Mouse (Mus musculus) limb, embryonic 13.5 days (tissue): ENCODE measurements around the gene Thada. TPM values are rescaled to one million over a fixed set of nuclear protein-coding genes. Genes with fewer than 3 reads are reported as not detected.
A peak's percentile ranks its signal among the peaks of the same experiment; 100 is the strongest.

Experiments used
- ATAC-seq: fragments of 200-750 bp; cut with Nextera tagmentation; 2 replicates; pipeline ENCODE4 v1.8.0; 2017; ENCODE audit warnings: low read depth, moderate number of reproducible peaks, moderate TSS enrichment; ENCODE audit not compliant: low FRiP score
- H3K27ac ChIP-seq: fragments of 300-500 bp; sonication (generic); 2 replicates; pipeline ENCODE4 v1.5.1; 2015; ENCODE audit warnings: inconsistent platforms, mild to moderate bottlenecking, moderate library complexity
- H3K27me3 ChIP-seq: fragments of 300-500 bp; sonication (generic); 2 replicates; pipeline ENCODE4 v1.6.1; 2015; ENCODE audit warnings: mild to moderate bottlenecking, inconsistent platforms
- H3K36me3 ChIP-seq: fragments of 300-500 bp; sonication (generic); 2 replicates; pipeline ENCODE4 v1.6.1; 2015; ENCODE audit warnings: inconsistent platforms, mild to moderate bottlenecking, moderate library complexity
- H3K4me1 ChIP-seq: fragments of 300-500 bp; sonication (generic); 2 replicates; pipeline ENCODE4 v1.6.1; 2015; ENCODE audit warnings: inconsistent platforms
- H3K4me2 ChIP-seq: fragments of 300-500 bp; sonication (generic); replicated peaks from 2 replicates; pipeline ENCODE4 v1.6.1; 2015; ENCODE audit warnings: inconsistent platforms, mild to moderate bottlenecking, moderate library complexity
- H3K4me3 ChIP-seq: fragments of 300-500 bp; sonication (generic); 2 replicates; pipeline ENCODE4 v1.5.1; 2015; ENCODE audit warnings: moderate library complexity, mild to moderate bottlenecking, inconsistent platforms
- H3K9ac ChIP-seq: fragments of 300-500 bp; sonication (generic); 2 replicates; pipeline ENCODE4 v1.6.1; 2015; ENCODE audit warnings: mild to moderate bottlenecking, inconsistent platforms
- H3K9me3 ChIP-seq: fragments of 300-500 bp; sonication (generic); 2 replicates; pipeline ENCODE4 v1.6.1; 2016; ENCODE audit warnings: inconsistent platforms
- WGBS: fragments of 180-500 bp; shearing (Covaris S2); methylation state at CpG from one replicate; pipeline ENCODE4 v1.1.7; 2015; 5-methylcytosine and 5-hydroxymethylcytosine counted together
- polyA plus RNA-seq: library from polyadenylated mRNA; unstranded; fragments of >200 nt; fragmentation: Nextera tagmentation; extraction: Ambion mirVana; gene quantifications from 2 replicates; pipeline ENCODE4 v1.2.1, GENCODE M21; 2015

The Thada gene
- polyA plus RNA-seq, 1 experiment from 2014 or later, result 9.1 TPM

DNA sequence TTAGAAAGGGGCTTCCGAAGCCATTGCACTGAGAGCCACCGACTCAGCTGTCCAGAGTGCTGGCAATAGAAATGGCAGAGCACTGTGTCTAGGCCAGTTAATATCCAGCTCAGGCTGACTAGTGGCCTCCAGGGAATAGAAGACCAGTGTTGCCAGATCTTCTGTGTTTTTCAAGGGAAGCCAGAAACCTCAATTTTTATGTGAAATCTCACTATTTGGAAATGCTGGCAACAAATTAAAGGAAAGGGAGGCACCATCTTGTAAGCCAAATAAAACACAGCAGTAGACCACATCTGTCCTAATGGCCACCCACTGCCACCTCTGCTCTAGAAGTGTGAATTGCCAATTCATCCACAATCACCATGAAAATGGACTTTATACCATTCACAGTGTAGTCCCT, 76.0 kb downstream of the Thada start:
- H3K4me3 ChIP-seq, result no peak overlapping the region
- 64% methylated on average over 2 of the region's 2 CpGs for WGBS
- no peaks in the 10 kb centered on the region for H3K27me3 ChIP-seq
- peaks cover 24% of the 10 kb centered on the region for H3K36me3 ChIP-seq
- peaks cover 7% of the 10 kb centered on the region; the same call in 1 of the 2 replicates for H3K4me1 ChIP-seq
- H3K9ac ChIP-seq, result no peak overlapping the region
- H3K9me3 ChIP-seq, result no peaks in the 10 kb centered on the region
- ATAC-seq, result no peak
- H3K27ac ChIP-seq, result no peak overlapping the region
- no peak overlapping the region for H3K4me2 ChIP-seq

DNA sequence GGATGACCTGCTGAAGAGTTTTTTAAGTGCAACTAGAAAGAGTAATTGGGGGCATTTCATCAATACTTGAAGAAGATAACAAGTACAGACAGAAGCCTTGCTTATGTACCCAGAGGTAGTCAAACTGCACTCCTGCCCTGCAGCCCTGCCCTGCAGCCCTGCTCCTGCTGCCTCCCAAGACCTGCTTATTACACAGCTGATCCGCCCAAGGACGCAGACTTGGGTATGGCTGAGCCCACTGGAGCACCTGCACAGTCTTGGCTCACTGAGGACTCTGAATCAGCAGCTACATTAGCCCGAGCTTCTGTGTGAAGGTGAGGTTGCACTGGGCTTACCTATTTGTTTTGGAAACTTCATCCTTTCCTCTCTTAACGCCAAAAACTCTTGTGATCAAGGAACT, 79.8 kb downstream of the Thada start:
- no peaks in the 10 kb centered on the region for H3K27me3 ChIP-seq
- no peak overlapping the region for H3K27ac ChIP-seq
- WGBS, result 84% methylated on average over 4 of the region's 4 CpGs
- no peak overlapping the region for H3K4me2 ChIP-seq
- no peak for ATAC-seq
- no peak overlapping the region for H3K4me3 ChIP-seq
- H3K9me3 ChIP-seq, result no peaks in the 10 kb centered on the region
- H3K4me1 ChIP-seq, result peaks cover 12% of the 10 kb centered on the region; the same call in 1 of the 2 replicates
- peaks cover 38% of the 10 kb centered on the region for H3K36me3 ChIP-seq
- no peak overlapping the region for H3K9ac ChIP-seq

DNA sequence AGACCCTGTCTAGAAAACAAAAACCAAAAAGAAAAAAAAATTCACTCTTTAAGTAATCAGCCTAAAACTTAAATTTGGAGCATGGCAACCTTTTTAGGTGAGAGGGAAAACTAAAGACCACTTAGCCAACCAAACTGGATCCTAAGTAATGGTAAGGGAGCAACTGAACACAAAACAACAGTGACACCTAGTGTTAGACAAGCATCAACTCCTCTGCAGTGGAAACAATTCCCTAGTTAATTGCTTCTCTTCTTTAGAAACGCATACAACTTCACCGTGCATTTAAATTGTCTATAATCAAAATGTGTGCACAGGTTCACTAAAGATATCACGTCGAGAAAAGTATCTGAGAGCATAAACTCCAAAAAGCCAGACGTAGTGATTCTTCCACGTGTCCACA, 80.3 kb downstream of the Thada start:
- Histone ChIP-seq H3K9me3 (no peaks in the 10 kb centered on the region), H3K4me1 (peaks cover 12% of the 10 kb centered on the region; the same call in 1 of the 2 replicates), H3K4me2 (no peak overlapping the region), H3K36me3 (peaks cover 43% of the 10 kb centered on the region), H3K9ac (no peak overlapping the region), H3K27ac (no peak overlapping the region), H3K4me3 (no peak overlapping the region), H3K27me3 (no peaks in the 10 kb centered on the region)
- 82% methylated on average over 6 of the region's 6 CpGs for WGBS
- no peak for ATAC-seq

DNA sequence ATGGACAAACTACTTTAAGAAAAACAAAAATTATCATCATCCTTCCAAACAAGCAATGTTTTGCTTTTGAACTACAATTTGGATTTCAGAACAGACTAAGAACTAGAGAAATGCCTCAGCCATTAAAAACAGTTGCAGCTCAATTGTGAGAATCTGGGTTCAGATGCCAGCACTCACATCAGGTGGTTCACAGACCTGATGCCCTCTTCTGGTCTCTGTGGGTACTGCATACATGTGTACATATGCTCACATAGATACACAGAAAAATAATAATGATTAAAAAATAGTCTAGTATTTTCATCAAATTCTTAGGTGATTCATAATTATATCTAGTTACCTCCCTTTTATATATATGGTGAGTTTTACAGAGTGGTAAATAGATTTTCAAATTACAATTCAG, 81.3 kb downstream of the Thada start:
- peaks cover 11% of the 10 kb centered on the region for H3K4me1 ChIP-seq
- H3K4me3 ChIP-seq, result no peak overlapping the region
- H3K36me3 ChIP-seq, result peaks cover 47% of the 10 kb centered on the region
- no peaks in the 10 kb centered on the region for H3K9me3 ChIP-seq
- no peak for ATAC-seq
- no peak overlapping the region for H3K4me2 ChIP-seq
- H3K27me3 ChIP-seq, result no peaks in the 10 kb centered on the region
- no peak overlapping the region for H3K27ac ChIP-seq
- H3K9ac ChIP-seq, result no peak overlapping the region

DNA sequence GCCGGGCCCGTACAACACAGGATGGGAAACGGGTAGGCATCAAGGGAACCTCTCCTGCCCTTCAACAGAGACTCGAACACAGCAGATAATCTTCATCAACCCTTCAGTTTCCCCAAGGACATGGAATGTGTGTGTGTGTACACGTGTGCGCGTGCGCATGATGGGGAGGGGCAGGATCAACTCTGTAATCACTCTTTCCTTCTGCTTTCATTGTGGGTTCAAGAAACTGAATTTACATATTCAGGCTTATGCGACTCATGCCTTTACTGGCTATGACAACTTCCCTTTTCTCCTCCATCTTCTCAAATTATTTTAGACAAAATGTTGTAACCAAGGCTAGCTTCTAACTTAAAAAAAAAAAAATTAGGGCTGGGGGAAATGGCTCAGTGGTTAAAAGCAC, 85.7 kb downstream of the Thada start:
- Histone ChIP-seq H3K9ac (no peak overlapping the region), H3K4me1 (peaks cover 15% of the 10 kb centered on the region), H3K4me3 (no peak overlapping the region), H3K27ac (peak overlapping the region; percentile 52; the same call in 1 of the 2 replicates), H3K4me2 (no peak overlapping the region), H3K9me3 (no peaks in the 10 kb centered on the region), H3K36me3 (peaks cover 43% of the 10 kb centered on the region), H3K27me3 (no peaks in the 10 kb centered on the region)
- no peak for ATAC-seq
- WGBS, result 89% methylated on average over 9 of the region's 9 CpGs

DNA sequence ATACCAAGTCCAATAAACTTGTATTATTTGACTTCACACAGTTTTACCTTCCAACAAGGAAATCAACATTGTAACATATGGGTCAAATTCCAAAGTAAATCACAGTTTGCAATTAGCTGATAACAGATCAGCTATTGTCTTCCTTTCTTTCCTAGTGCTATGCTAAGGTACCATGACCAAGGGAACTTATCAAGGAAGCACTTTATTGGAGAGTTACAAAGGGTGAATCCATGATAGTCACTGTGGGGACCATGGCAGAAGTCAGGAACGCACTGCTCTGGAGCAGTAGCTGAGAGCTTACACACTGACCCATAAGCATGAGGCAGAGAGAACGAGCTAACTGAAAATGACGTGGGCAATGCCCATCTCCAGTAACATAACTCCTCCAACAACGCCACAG, 89.1 kb downstream of the Thada start:
- WGBS, result 89% methylated on average over 4 of the region's 4 CpGs
- H3K4me2 ChIP-seq, result no peak overlapping the region
- H3K9ac ChIP-seq, result no peak overlapping the region
- H3K4me3 ChIP-seq, result no peak overlapping the region
- H3K4me1 ChIP-seq, result peaks cover 34% of the 10 kb centered on the region
- ATAC-seq, result no peak
- no peaks in the 10 kb centered on the region for H3K27me3 ChIP-seq
- H3K36me3 ChIP-seq, result peaks cover 16% of the 10 kb centered on the region
- H3K27ac ChIP-seq, result no peak overlapping the region
- no peaks in the 10 kb centered on the region for H3K9me3 ChIP-seq

DNA sequence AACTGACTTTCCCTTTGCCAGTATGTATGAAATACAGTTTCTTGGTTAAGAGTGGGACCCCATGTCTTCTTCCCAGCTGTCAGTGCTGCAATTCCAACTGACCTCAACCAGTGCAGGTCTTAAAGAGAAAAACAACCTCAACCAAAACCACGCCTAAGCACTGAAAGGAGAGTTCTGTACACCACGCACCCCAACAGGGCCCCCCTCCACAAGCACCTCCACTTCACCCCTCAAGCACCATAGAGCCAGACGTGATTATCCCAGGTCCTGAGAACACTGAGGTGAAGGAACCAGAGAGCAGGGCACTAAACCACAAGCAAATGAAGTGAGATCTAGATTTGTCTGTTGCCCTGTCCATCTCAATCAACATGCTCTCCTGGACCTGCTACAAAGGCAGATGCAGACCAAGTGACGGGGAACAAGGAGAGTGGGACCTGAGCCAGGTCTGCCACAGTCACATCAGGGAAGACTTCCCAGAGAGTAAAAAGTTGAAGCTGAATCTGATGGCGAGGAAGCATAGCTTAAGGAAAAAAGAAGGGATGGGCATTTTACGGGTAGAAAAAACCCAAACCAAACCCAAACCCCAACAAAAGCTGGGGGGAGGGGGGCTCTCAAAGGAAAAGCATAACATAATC, 93.5 kb downstream of the Thada start:
- H3K27me3 ChIP-seq, result no peaks in the 10 kb centered on the region
- H3K27ac ChIP-seq, result no peak overlapping the region; the same call in 1 of the 2 replicates
- H3K4me2 ChIP-seq, result no peak overlapping the region
- no peak overlapping the region for H3K4me3 ChIP-seq
- ATAC-seq, result no peak
- no peaks in the 10 kb centered on the region for H3K9me3 ChIP-seq
- no peak overlapping the region for H3K9ac ChIP-seq
- 47% methylated on average over 6 of the region's 6 CpGs for WGBS
- peaks cover 7% of the 10 kb centered on the region for H3K36me3 ChIP-seq
- peaks cover 60% of the 10 kb centered on the region for H3K4me1 ChIP-seq

DNA sequence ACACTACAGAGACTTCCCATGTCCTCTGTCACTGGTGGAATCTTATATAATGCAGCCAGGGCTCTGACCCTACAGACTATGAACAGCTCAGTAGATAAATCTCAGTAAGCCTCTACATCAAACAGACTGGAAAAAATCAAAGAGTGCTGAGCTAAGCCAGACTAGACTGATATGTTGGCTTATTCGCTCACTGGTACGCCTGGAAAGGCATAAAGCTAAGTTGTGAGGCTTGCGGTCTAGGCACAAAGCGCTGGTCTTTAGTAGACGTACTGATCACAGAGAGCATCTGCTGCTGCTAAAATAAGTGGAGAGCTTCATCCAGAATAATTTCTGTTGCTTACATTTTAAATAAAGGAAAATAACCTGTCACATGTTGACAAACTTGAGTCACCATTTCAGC, 95.6 kb downstream of the Thada start:
- H3K4me3 ChIP-seq, result no peak overlapping the region
- peaks cover 77% of the 10 kb centered on the region for H3K4me1 ChIP-seq
- no peaks in the 10 kb centered on the region for H3K27me3 ChIP-seq
- peak overlapping the region; percentile 72; the same call in 1 of the 2 replicates for H3K27ac ChIP-seq
- peaks cover 2% of the 10 kb centered on the region for H3K36me3 ChIP-seq
- H3K9me3 ChIP-seq, result no peaks in the 10 kb centered on the region
- H3K4me2 ChIP-seq, result no peak overlapping the region
- H3K9ac ChIP-seq, result no peak overlapping the region
- no peak for ATAC-seq
- WGBS, result 38% methylated on average over 5 of the region's 5 CpGs

DNA sequence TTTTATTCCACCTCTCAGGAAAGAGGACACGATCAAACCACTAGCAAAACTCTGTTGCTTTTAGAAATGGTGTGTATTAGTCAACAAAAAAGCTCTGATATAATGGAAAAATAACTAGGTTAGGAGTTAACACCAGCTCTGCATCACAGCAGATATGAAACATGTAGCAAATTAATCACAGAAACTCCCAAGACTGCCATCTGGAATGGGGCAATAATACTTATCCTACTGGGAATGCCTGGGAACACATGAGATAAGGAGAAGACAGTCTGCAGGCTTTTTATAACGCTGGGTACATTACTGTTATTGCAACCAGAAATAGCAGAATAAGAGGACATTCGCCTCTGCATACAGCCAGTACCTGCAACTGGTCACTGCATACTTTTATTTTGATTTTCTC, 96.2 kb downstream of the Thada start:
- H3K27ac ChIP-seq, result no peak overlapping the region
- no peak for ATAC-seq
- H3K36me3 ChIP-seq, result no peaks in the 10 kb centered on the region
- no peak overlapping the region for H3K9ac ChIP-seq
- 48% methylated on average over 3 of the region's 3 CpGs for WGBS
- H3K4me1 ChIP-seq, result peaks cover 83% of the 10 kb centered on the region
- H3K9me3 ChIP-seq, result no peaks in the 10 kb centered on the region
- no peak overlapping the region for H3K4me2 ChIP-seq
- no peaks in the 10 kb centered on the region for H3K27me3 ChIP-seq
- H3K4me3 ChIP-seq, result no peak overlapping the region

DNA sequence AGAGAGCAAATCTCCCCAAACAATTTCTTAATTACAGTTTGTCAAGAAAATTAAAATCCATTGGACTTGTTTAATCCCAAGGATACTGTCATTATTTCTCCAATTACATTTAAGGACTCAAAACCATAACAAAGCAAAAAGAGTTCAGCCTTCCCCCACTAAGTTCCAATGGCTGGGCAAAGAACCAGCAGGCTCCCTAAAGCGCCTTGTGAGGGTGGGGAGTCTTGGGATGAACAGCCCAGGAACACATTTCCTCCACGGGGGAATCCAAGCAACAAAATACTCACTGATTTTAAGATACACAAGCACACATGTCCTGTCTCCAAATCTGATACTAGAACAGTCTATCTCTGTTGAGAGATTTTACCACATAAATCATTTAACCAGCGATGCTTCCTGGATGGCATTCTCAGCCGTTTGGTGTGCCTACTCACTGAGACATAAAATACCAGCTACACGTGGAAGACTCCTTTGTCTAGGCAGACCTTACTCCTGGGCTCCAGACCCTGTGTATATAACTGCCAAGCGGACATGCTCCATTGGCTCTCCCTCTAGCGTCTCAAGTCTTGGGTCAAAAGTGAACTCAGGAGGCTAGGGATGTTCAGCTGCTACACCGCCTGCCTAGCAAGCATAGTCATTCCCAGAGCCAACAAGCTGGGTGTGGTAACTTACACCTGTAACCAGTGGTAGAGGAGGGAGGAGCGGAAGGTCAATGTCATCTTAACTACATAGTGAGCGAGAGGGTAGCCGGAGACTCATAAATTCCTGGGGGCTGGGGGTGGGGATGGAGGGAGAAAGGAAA, 97.6 kb downstream of the Thada start:
- H3K36me3 ChIP-seq, result no peaks in the 10 kb centered on the region
- no peaks in the 10 kb centered on the region for H3K9me3 ChIP-seq
- no peak overlapping the region for H3K9ac ChIP-seq
- peaks cover 88% of the 10 kb centered on the region for H3K4me1 ChIP-seq
- H3K4me2 ChIP-seq, result no peak overlapping the region
- peak overlapping the region; percentile 64; the same call in 1 of the 2 replicates for H3K27ac ChIP-seq
- H3K4me3 ChIP-seq, result no peak overlapping the region
- ATAC-seq, result no peak
- WGBS, result 63% methylated on average over 11 of the region's 11 CpGs
- H3K27me3 ChIP-seq, result no peaks in the 10 kb centered on the region

DNA sequence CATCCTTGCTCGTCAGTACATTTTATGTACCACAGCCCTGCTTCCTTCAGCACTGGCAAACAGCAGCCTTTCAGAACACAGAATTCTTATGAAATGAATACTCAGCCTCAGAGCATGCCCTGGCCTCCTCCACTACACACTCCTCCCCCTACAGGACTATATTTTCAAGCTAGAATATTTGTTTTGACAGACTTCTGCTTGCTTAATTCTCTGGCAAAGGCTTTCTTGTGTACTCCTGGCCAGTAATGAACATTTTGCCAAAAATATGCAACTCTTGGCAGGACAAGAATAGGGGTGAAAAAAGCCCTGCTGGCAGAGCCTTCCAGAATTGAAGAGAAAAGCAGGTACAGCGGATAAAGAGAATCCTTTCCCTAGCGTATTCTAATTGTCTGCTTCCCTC, 98.3 kb downstream of the Thada start:
- H3K4me2 ChIP-seq, result no peak overlapping the region
- no peaks in the 10 kb centered on the region for H3K27me3 ChIP-seq
- H3K27ac ChIP-seq, result peak overlapping the region; percentile 64; the same call in 1 of the 2 replicates
- H3K9ac ChIP-seq, result no peak overlapping the region
- H3K4me1 ChIP-seq, result peaks cover 88% of the 10 kb centered on the region
- no peak for ATAC-seq
- no peaks in the 10 kb centered on the region for H3K9me3 ChIP-seq
- no peaks in the 10 kb centered on the region for H3K36me3 ChIP-seq
- 56% methylated on average over 3 of the region's 3 CpGs for whole genome bisulfite sequencing
- no peak overlapping the region for H3K4me3 ChIP-seq

DNA sequence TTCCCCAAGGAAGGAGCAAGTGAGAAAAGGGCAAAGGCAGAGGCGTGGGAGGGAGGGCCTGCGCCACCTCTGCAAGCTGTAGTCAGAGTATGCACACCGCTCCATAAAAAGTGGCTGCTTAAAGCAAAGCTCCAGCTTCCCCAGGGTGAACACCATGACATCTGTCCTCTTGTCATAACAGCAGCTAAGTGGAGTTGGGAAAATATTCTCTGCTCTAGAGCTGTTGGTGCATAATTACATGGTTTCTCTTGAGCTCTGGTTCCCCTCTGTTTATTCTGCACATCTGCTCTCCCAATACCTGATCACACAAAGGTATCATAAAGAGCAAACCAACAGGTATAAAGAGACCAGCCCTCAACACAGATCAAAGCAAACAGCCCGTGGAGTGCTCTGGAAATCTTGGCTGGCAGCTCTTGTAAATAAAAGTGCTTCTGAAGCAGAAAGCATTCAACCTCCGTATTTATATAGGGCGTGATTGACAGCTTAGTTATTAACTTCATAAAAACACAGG, 100.2 kb downstream of the Thada start:
- no peaks in the 10 kb centered on the region for H3K9me3 ChIP-seq
- peak overlapping the region; percentile 32 for H3K4me2 ChIP-seq
- H3K36me3 ChIP-seq, result no peaks in the 10 kb centered on the region
- no peak overlapping the region for H3K4me3 ChIP-seq
- H3K9ac ChIP-seq, result no peak overlapping the region
- H3K27ac ChIP-seq, result peak overlapping the region; percentile 89
- peaks cover 78% of the 10 kb centered on the region for H3K4me1 ChIP-seq
- no peaks in the 10 kb centered on the region for H3K27me3 ChIP-seq
- peak; percentile 89 for ATAC-seq
- WGBS, result 10% methylated on average over 6 of the region's 6 CpGs
